Mouse (Mus musculus) limb, embryonic 13.5 days (tissue): ENCODE data around the gene Tdo2. TPM values are rescaled to one million over a fixed set of nuclear protein-coding genes. Genes with fewer than 3 reads are reported as not detected.

Experiments
- ATAC-seq: fragments of 200-750 bp; cut with Nextera tagmentation; 2 replicates; pipeline ENCODE4 v1.8.0; 2017; ENCODE audit warnings: low read depth, moderate number of reproducible peaks, moderate TSS enrichment; ENCODE audit not compliant: low FRiP score
- H3K27ac ChIP-seq: fragments of 300-500 bp; sonication (generic); 2 replicates; pipeline ENCODE4 v1.5.1; 2015; ENCODE audit warnings: inconsistent platforms, mild to moderate bottlenecking, moderate library complexity
- H3K27me3 ChIP-seq: fragments of 300-500 bp; sonication (generic); 2 replicates; pipeline ENCODE4 v1.6.1; 2015; ENCODE audit warnings: mild to moderate bottlenecking, inconsistent platforms
- H3K36me3 ChIP-seq: fragments of 300-500 bp; sonication (generic); 2 replicates; pipeline ENCODE4 v1.6.1; 2015; ENCODE audit warnings: inconsistent platforms, mild to moderate bottlenecking, moderate library complexity
- H3K4me1 ChIP-seq: fragments of 300-500 bp; sonication (generic); 2 replicates; pipeline ENCODE4 v1.6.1; 2015; ENCODE audit warnings: inconsistent platforms
- H3K4me2 ChIP-seq: fragments of 300-500 bp; sonication (generic); replicated peaks from 2 replicates; pipeline ENCODE4 v1.6.1; 2015; ENCODE audit warnings: inconsistent platforms, mild to moderate bottlenecking, moderate library complexity
- H3K4me3 ChIP-seq: fragments of 300-500 bp; sonication (generic); 2 replicates; pipeline ENCODE4 v1.5.1; 2015; ENCODE audit warnings: moderate library complexity, mild to moderate bottlenecking, inconsistent platforms
- H3K9ac ChIP-seq: fragments of 300-500 bp; sonication (generic); 2 replicates; pipeline ENCODE4 v1.6.1; 2015; ENCODE audit warnings: mild to moderate bottlenecking, inconsistent platforms
- H3K9me3 ChIP-seq: fragments of 300-500 bp; sonication (generic); 2 replicates; pipeline ENCODE4 v1.6.1; 2016; ENCODE audit warnings: inconsistent platforms
- WGBS: fragments of 180-500 bp; shearing (Covaris S2); methylation state at CpG from one replicate; pipeline ENCODE4 v1.1.7; 2015; 5-methylcytosine and 5-hydroxymethylcytosine counted together
- polyA plus RNA-seq: library from polyadenylated mRNA; unstranded; fragments of >200 nt; fragmentation: Nextera tagmentation; extraction: Ambion mirVana; gene quantifications from 2 replicates; pipeline ENCODE4 v1.2.1, GENCODE M21; 2015

Gene Tdo2
- polyA plus RNA-seq, 1 experiment from 2014 or later, result 0.42 TPM

DNA sequence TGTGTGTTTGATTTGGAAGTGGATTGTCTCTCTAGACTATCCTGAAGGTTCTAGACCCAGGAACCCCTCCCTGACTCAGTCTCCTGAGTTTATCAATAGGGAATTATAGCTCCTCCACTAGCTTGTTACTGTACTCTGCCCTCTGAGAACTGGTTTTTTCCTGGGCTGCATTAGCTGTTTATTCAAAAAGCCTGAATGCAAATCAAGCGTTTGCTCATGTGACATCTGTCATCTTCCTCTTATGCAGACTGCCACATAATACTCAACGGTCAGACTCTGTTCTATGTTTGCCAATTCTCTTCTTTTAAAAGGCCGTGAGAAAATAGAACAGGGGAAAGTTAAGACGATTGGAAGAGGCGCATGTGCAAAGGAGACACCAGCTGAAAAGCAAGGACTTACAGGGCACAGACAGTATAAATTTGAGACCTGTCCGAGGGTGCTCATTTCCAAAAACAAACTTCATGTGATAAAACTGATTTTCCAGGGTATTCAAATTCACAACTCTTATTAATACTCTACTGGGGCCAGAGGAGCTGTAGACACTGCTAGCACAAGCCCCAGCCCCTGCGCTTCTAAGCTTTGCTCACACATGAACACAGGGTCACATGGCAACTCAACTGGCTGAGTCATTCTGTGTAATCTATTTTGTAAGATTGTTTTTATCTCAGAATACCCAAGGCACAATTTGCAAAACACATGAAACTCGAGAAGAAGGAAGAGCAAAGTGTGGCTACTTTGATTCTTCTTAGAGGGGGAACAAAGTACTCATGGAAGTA is 7.3 kb upstream of the Tdo2 start:
- Histone ChIP-seq H3K4me2 (no peak overlapping the region), H3K36me3 (no peaks in the 10 kb centered on the region), H3K9me3 (no peaks in the 10 kb centered on the region), H3K4me1 (no peaks in the 10 kb centered on the region), H3K9ac (no peak overlapping the region), H3K27ac (no peak overlapping the region), H3K4me3 (no peak overlapping the region), H3K27me3 (no peaks in the 10 kb centered on the region)
- no peak for ATAC-seq
- WGBS, result 86% methylated on average over 8 of the region's 8 CpGs

DNA sequence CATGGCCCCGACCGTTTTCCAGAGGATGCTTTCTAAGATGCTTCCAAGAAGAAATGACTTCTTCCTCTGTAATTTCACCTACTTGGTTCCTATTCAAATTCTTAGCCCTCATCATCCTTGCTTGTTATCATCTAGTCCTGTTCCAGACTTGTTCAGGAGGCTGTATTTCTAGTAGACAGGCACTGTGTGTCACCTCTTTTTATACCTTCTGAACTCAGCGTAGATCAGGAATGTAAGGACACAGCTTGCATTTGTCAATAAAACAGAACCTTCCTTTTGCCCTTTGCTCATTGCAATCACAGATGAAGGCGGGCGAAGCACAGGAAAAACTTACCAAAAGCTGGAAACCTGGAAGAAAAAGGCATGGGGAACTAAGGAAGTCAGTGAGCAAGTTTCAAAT is 6.0 kb upstream of the Tdo2 start, which contains the start of gene Asic5:
Gene Asic5, plus strand, starts transcription at position 301 of the 400 bp plus-strand sequence.
- H3K27me3 ChIP-seq, result no peaks in the 10 kb centered on the region
- 83% methylated on average over 5 of the region's 5 CpGs for WGBS
- no peaks in the 10 kb centered on the region for H3K9me3 ChIP-seq
- H3K27ac ChIP-seq, result no peak within 1 kb of the TSS
- no peak within 1 kb of the TSS for H3K4me2 ChIP-seq
- ATAC-seq, result no peak
- no peaks in the 10 kb centered on the region for H3K36me3 ChIP-seq
- no peaks in the 10 kb centered on the region for H3K4me1 ChIP-seq
- no peak within 1 kb of the TSS for H3K9ac ChIP-seq
- H3K4me3 ChIP-seq, result no peak within 1 kb of the TSS

DNA sequence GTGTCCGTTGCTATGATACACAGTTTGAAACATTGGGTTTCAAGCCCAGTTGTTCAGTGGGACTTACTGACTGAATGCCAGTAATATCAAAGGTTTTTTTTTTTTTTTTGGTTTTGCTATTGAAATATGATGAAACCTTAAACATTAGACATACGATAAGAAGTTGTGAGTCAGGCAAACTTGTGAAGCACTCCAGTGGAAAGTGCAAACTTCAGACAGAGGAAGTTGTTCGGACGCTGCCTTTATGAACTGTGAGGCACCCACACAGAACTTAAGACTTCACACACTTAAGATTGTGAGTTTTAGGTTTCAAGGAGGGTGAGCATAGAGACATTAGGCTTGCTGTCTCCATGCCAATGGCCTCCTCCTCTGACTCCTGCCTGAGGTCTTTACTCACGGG is 5.6 kb upstream of the Tdo2 start:
- Histone ChIP-seq H3K4me1 (no peaks in the 10 kb centered on the region), H3K36me3 (no peaks in the 10 kb centered on the region), H3K27me3 (no peaks in the 10 kb centered on the region), H3K4me2 (no peak overlapping the region), H3K9ac (no peak overlapping the region), H3K9me3 (no peaks in the 10 kb centered on the region), H3K27ac (no peak overlapping the region), H3K4me3 (no peak overlapping the region)
- 82% methylated on average over 5 of the region's 5 CpGs for WGBS
- ATAC-seq, result no peak

DNA sequence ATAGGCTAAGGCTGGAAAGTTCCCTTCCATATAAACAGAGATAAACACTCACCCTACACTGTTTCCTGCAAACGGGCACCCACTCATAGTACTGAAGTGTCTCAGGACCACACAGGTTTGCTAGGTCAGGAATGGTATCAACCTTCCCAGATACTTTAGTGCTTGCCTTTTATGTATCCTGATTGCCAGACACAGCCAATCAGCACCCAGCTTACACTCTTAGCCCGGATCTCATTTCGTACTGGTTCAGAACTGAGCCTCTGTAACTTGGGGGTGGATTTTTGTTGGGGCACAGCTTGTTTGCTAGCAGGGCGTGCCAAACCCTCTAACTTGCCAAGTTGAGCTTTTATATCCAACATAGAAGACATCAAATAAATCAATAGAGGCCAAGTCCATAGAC is 395 bp downstream of the Tdo2 start:
- Histone ChIP-seq H3K27me3 (no peaks in the 10 kb centered on the region), H3K4me2 (no peak overlapping the region), H3K9me3 (no peaks in the 10 kb centered on the region), H3K4me1 (0 out of 2 replicates have a peak, but pooled peaks cover 4% of the 10 kb centered on the region), H3K27ac (no peak overlapping the region), H3K4me3 (no peak overlapping the region), H3K36me3 (no peaks in the 10 kb centered on the region), H3K9ac (no peak overlapping the region)
- whole genome bisulfite sequencing, result 33% methylated on average over 4 of the region's 4 CpGs
- no peak for ATAC-seq

DNA sequence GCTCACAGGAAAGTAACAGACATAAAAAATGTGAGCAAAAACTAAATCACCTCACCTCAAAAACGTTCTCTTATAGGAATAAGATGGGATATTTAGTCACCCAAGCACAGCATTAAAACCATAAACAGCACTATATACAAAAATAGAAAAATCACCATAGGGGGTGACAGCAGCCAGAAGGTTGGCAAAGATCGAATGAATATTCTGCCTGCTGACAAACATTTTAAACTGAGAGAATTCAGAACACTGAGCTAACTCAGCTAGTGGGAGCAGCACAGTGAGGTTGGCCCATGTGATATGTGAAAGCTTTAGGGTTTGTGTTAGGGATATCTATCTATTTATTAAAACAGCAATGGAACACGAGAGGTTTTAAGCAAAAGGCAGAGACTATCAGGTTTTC is 11.4 kb downstream of the Tdo2 start:
- no peaks in the 10 kb centered on the region for H3K36me3 ChIP-seq
- no peak overlapping the region for H3K9ac ChIP-seq
- no peaks in the 10 kb centered on the region for H3K4me1 ChIP-seq
- ATAC-seq, result no peak
- H3K4me2 ChIP-seq, result no peak overlapping the region
- no peaks in the 10 kb centered on the region for H3K9me3 ChIP-seq
- WGBS, result 73% methylated on average over 3 of the region's 3 CpGs
- H3K27me3 ChIP-seq, result no peaks in the 10 kb centered on the region
- no peak overlapping the region for H3K27ac ChIP-seq
- no peak overlapping the region for H3K4me3 ChIP-seq

DNA sequence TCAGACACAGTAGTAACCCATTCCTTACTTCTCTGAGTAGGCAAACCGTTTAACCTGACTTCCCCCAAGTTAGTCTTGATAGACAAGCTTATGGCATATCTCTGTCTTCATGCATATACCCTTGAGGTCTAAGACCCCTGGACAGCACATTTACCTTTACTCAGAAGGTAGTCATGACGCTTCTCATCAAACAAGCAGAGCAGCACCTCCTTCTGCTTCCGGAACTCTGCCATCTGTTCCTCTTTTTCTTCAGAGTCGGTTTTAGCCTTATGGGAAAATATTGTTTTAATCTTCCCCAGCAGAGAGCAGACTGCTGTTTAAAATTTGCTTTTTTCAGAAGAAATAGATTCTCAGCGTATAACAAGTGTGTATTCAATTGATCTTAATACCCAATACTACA is 12.2 kb downstream of the Tdo2 start:
- H3K4me2 ChIP-seq, result no peak overlapping the region
- H3K36me3 ChIP-seq, result no peaks in the 10 kb centered on the region
- 67% methylated on average over 5 of the region's 5 CpGs for WGBS
- H3K9me3 ChIP-seq, result no peaks in the 10 kb centered on the region
- H3K27me3 ChIP-seq, result no peaks in the 10 kb centered on the region
- H3K4me1 ChIP-seq, result no peaks in the 10 kb centered on the region
- H3K9ac ChIP-seq, result no peak overlapping the region
- no peak overlapping the region for H3K4me3 ChIP-seq
- no peak overlapping the region for H3K27ac ChIP-seq
- ATAC-seq, result no peak

DNA sequence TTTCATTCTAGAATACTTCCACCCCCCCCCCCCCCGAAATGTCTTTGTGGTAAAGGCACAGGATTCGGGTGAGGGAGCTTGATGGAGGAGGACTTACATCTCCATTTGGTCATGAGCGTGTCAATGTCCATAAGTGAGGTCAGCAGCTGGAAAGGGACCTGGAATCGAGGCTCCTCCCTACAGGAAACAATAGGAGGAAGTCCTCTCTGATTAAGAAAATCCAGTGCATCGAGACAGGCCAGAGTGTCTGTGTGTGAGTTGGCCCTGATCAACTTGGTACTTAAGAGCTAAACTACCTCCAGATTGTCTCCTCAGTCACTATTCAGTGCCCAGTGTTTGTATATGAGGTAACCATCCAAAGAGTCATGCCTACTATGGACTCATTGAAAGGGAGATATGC is 14.7 kb downstream of the Tdo2 start:
- no peaks in the 10 kb centered on the region for H3K36me3 ChIP-seq
- no peak overlapping the region for H3K4me3 ChIP-seq
- H3K9ac ChIP-seq, result no peak overlapping the region
- no peak overlapping the region for H3K4me2 ChIP-seq
- no peak overlapping the region for H3K27ac ChIP-seq
- H3K9me3 ChIP-seq, result no peaks in the 10 kb centered on the region
- no peak for ATAC-seq
- H3K4me1 ChIP-seq, result no peaks in the 10 kb centered on the region
- no peaks in the 10 kb centered on the region for H3K27me3 ChIP-seq
- WGBS, result 87% methylated on average over 5 of the region's 5 CpGs

DNA sequence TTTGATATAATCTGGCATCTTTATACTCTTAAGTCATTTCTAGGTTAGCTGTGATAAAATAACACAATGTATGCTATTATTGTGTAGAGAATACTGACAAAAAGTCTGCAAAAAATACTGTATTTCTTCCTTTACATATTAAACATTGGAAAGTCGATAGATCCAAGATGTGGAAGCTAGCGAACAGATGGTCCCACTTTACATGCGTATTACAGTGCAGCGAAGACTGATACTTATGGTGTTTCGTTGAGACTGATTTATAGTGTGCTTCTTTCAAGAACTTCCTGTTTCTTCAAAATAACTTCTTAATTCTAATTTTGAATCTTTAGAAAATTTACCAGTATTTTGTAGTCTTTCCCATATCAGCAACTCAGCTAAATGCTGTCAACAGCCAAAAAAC is 18.5 kb downstream of the Tdo2 start:
- Histone ChIP-seq H3K27me3 (no peaks in the 10 kb centered on the region), H3K27ac (no peak overlapping the region), H3K4me1 (no peaks in the 10 kb centered on the region), H3K36me3 (no peaks in the 10 kb centered on the region), H3K4me2 (no peak overlapping the region), H3K9me3 (no peaks in the 10 kb centered on the region), H3K9ac (no peak overlapping the region), H3K4me3 (no peak overlapping the region)
- ATAC-seq, result no peak
- WGBS, result 52% methylated on average over 5 of the region's 5 CpGs

DNA sequence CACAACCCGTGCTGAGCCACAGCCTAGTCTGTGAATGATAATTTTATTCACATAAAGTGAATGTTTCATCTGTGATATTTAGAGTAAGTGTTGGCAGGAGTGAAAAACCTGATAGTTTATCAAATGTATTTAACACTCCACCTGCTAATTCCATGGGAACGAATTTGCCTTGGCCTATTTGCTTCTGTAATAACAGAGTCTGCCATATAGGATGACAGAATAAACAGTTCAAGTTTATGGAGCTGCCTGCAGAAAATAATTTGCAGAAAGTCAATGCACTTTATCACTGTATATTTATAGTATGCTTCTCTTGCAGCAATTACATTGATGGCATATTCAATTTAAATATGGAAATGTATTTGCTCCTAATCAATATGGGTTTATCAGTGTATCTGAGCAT is 24.2 kb downstream of the Tdo2 start:
- no peak overlapping the region for H3K4me3 ChIP-seq
- 69% methylated on average over 2 of the region's 2 CpGs for WGBS
- H3K4me2 ChIP-seq, result no peak overlapping the region
- peaks cover 5% of the 10 kb centered on the region; the same call in 1 of the 2 replicates for H3K4me1 ChIP-seq
- H3K36me3 ChIP-seq, result no peaks in the 10 kb centered on the region
- H3K9ac ChIP-seq, result no peak overlapping the region
- no peak overlapping the region for H3K27ac ChIP-seq
- no peaks in the 10 kb centered on the region for H3K9me3 ChIP-seq
- no peaks in the 10 kb centered on the region for H3K27me3 ChIP-seq
- no peak for ATAC-seq

DNA sequence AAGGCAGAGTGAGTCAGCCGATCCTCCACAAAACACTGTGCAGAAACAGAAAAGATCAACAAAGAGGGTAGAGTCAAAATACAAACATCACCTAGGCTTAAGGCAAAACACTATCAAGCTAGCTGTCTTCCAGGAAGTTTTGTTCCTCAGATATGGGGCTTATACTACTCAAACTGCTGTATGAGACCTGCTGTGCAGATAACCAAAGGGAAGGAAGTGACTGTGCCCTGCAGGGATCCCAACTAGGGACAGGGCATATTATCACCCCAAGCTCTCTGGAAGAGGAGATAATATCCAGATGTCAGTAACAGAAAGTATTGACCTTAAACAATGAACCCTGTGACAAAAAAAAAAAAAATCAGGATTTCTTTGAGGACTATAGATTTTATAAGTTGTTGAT is 27.0 kb downstream of the Tdo2 start:
- Histone ChIP-seq H3K36me3 (no peaks in the 10 kb centered on the region), H3K4me2 (no peak overlapping the region), H3K4me3 (no peak overlapping the region), H3K9ac (no peak overlapping the region), H3K9me3 (no peaks in the 10 kb centered on the region), H3K4me1 (peaks cover 5% of the 10 kb centered on the region; the same call in 1 of the 2 replicates), H3K27me3 (no peaks in the 10 kb centered on the region), H3K27ac (no peak overlapping the region)
- 85% methylated on average over 1 of the region's 1 CpGs for WGBS
- no peak for ATAC-seq

DNA sequence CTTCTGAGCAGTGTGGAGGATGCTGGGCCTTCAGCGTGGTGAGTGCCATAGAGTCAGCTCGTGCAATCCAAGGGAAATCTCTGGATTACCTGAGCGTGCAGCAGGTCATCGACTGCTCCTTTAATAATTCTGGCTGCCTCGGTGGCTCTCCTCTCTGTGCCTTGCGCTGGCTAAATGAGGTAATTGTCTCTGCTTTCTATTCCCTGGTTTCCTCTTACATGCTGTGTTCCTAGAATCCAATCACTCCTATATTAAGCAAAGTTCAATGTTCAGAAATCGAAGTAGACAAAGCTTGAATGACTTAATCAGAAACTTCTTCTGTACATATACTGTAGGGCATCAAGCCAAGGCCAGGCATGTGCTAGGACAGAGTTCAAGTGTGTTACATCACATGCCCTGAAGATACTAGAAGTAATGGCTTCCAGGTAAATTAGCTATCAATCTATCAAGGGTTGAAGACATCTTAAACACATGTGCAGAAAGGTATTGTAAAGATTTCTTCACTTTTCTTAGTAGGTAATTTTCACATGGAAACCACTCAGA is 31.1 kb downstream of the Tdo2 start:
- Histone ChIP-seq H3K27me3 (no peaks in the 10 kb centered on the region), H3K4me1 (no peaks in the 10 kb centered on the region), H3K9me3 (no peaks in the 10 kb centered on the region), H3K4me2 (no peak overlapping the region), H3K9ac (no peak overlapping the region), H3K27ac (no peak overlapping the region), H3K36me3 (no peaks in the 10 kb centered on the region), H3K4me3 (no peak overlapping the region)
- 90% methylated on average over 7 of the region's 7 CpGs for WGBS
- ATAC-seq, result no peak

DNA sequence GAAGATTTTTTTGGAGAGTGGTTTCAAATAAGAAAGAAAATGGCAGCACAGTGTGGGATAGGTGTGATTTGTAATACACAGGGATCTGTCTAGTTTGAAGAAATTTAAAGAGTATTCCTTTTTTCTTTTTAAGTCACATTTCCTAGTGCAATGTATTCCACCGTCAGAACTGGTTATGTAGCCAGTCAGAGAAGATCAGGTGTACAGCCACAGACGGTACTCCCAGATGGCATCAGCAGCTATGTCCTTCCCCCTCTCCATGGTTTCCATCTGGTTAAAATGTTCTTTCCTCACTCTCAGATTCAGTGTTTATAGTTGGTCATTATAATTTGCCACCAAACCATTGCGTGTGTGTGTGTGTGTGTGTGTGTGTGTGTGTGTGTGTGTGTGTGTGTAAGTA is 32.9 kb downstream of the Tdo2 start:
- Histone ChIP-seq H3K4me1 (no peaks in the 10 kb centered on the region), H3K4me2 (no peak overlapping the region), H3K27ac (no peak overlapping the region), H3K9me3 (no peaks in the 10 kb centered on the region), H3K9ac (no peak overlapping the region), H3K27me3 (no peaks in the 10 kb centered on the region), H3K4me3 (no peak overlapping the region), H3K36me3 (no peaks in the 10 kb centered on the region)
- WGBS, result 77% methylated on average over 3 of the region's 3 CpGs
- no peak for ATAC-seq

DNA sequence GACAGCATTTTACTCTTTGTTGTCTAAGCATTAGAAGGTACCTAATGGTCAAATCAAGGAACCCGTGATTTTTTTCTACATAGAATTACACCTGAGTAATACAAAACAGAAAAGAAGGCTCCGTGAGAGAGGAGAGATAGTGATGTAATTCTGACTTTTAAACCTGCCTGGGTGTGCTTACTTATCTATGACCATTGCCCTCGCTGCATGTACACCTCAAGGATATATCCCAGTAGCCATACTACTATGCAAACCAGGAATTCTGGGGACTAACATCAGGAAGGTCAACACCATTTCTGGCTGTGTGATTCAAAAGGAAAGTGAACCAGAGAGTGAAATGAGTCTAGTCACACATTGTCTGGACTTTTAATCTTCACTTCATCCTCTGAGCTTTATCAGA is 33.7 kb downstream of the Tdo2 start:
- H3K9ac ChIP-seq, result no peak overlapping the region
- H3K4me1 ChIP-seq, result no peaks in the 10 kb centered on the region
- H3K27ac ChIP-seq, result no peak overlapping the region
- ATAC-seq, result no peak
- no peaks in the 10 kb centered on the region for H3K27me3 ChIP-seq
- 89% methylated on average over 3 of the region's 3 CpGs for WGBS
- no peaks in the 10 kb centered on the region for H3K9me3 ChIP-seq
- no peaks in the 10 kb centered on the region for H3K36me3 ChIP-seq
- no peak overlapping the region for H3K4me2 ChIP-seq
- no peak overlapping the region for H3K4me3 ChIP-seq
